Mouse (Mus musculus) stomach, postnatal 0 days (tissue): Measurements from ENCODE around the gene Zfp740. TPM values are rescaled to one million over a fixed set of nuclear protein-coding genes. Genes with fewer than 3 reads are reported as not detected.
A peak's percentile ranks its signal among the peaks of the same experiment; 100 is the strongest.
"Not testable (repeated sequence)": the region's sequence is repeated elsewhere in the genome, so short reads cannot be mapped to it uniquely, and the experiment has no call there.

ENCODE experiments used
- ATAC-seq: fragments of 200-750 bp; cut with Nextera tagmentation; 2 replicates; pipeline ENCODE4 v1.8.0; 2017; ENCODE audit not compliant: low FRiP score, low TSS enrichment
- DNase-seq: peaks from one replicate; pipeline ENCODE4 v3.0.0-alpha.2; 2016; ENCODE audit warnings: low spot score
- H3K27ac ChIP-seq: fragments of 300-500 bp; sonication (generic); replicated peaks from 2 replicates; pipeline ENCODE4 v1.5.1; 2014; ENCODE audit warnings: mild to moderate bottlenecking, control low read depth
- H3K27me3 ChIP-seq: fragments of 300-500 bp; sonication (generic); 2 replicates; pipeline ENCODE4 v1.6.1; 2014; ENCODE audit warnings: low read length; ENCODE audit not compliant: control insufficient read depth, insufficient read depth
- H3K36me3 ChIP-seq: fragments of 300-500 bp; sonication (generic); 2 replicates; pipeline ENCODE4 v1.6.1; 2014; ENCODE audit warnings: low read length, mixed read lengths; ENCODE audit not compliant: control insufficient read depth, insufficient read depth
- H3K4me1 ChIP-seq: fragments of 300-500 bp; sonication (generic); replicated peaks from 2 replicates; pipeline ENCODE4 v1.6.1; 2014; ENCODE audit warnings: antibody characterized with exemption; ENCODE audit not compliant: control insufficient read depth, insufficient read depth
- H3K4me2 ChIP-seq: fragments of 300-500 bp; sonication (generic); replicated peaks from 2 replicates; pipeline ENCODE4 v1.6.1; 2014; ENCODE audit warnings: low read depth, mild to moderate bottlenecking, control low read depth, moderate library complexity
- H3K4me3 ChIP-seq: fragments of 300-500 bp; sonication (generic); 2 replicates; pipeline ENCODE4 v1.5.1; 2014; ENCODE audit warnings: low read depth, low read length, control low read depth
- H3K9ac ChIP-seq: fragments of 300-500 bp; sonication (generic); 2 replicates; pipeline ENCODE4 v1.6.1; 2014; ENCODE audit warnings: mild to moderate bottlenecking, low read length, control low read depth, mixed read lengths
- H3K9me3 ChIP-seq: fragments of 300-500 bp; sonication (generic); 2 replicates; pipeline ENCODE4 v1.6.1; 2016; ENCODE audit warnings: low read length; ENCODE audit not compliant: control insufficient read depth
- CTCF ChIP-seq: IDR thresholded peaks from 2 replicates; pipeline ENCODE4 v1.5.1; 2016; ENCODE audit warnings: antibody characterized with exemption, low read depth, mild to moderate bottlenecking, moderate library complexity
- EP300 ChIP-seq: optimal IDR thresholded peaks from 2 replicates; pipeline ENCODE3; 2016; ENCODE audit warnings: antibody characterized with exemption
- WGBS: fragments of 180-500 bp; shearing (Covaris S2); extraction: QIAGEN DNeasy Blood & Tissue Kit; methylation state at CpG from one replicate; pipeline ENCODE4 v1.1.7; 2014; 5-methylcytosine and 5-hydroxymethylcytosine counted together
- polyA plus RNA-seq: library from polyadenylated mRNA; unstranded; fragments of >200 nt; fragmentation: Nextera tagmentation; extraction: Ambion mirVana; gene quantifications from 2 replicates; pipeline ENCODE4 v1.2.1, GENCODE M21; 2015

Gene Zfp740
- polyA plus RNA-seq, 1 experiment from 2014 or later = 20.2 TPM

DNA sequence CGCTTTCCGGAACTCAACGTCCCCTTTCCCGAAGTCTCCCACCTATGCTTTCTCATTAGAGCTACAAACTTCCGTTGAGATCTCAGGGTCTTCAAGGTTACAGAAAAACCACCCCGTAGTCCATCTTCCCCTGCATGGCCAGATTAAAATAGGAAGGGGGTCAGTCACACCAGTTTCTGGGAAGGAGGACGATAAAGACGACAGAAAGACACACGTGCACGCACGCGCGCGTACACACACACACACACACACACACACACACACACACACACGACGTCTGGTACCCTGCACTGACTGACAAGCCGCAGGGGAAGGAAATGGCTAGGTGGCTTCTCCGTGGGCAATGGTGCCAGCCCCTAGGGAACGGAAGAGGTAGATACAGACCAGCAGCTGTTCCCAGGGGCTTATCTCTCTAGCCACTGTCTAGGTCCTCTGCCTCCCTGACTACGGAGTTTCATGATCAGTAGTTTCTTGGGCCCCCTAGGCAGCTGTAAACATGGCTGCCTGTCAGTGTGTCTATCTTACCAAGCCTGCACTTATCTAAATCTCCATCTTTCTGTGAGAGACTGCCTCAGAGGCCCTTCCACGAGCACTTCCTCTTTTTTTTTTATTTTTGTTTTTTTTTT, 22.1 kb downstream of the Zfp740 start:
- Histone ChIP-seq H3K4me1 (no peaks in the 10 kb centered on the region), H3K36me3 (no peaks in the 10 kb centered on the region), H3K4me3 (peak overlapping the region; percentile 40), H3K4me2 (peak overlapping the region; percentile 79), H3K9ac (peak overlapping the region; percentile 54), H3K9me3 (no peaks in the 10 kb centered on the region), H3K27me3 (no peaks in the 10 kb centered on the region), H3K27ac (no peak overlapping the region)
- DNase-seq (no peak), ATAC-seq (no peak)
- 15% methylated on average over 20 of the region's 21 CpGs for WGBS
- TF ChIP-seq EP300 = no peak
- TF ChIP-seq CTCF = no peak

- not testable (repeated sequence) for H3K4me3 ChIP-seq, H3K9me3 ChIP-seq, ATAC-seq, H3K9ac ChIP-seq, H3K27me3 ChIP-seq, DNase-seq, H3K4me1 ChIP-seq, H3K4me2 ChIP-seq, H3K36me3 ChIP-seq, H3K27ac ChIP-seq
- WGBS = 75% methylated on average over 6 of the region's 6 CpGs
Measured at GRCm38 (mm10) chr15:102225619-102226018, 22.6 kb downstream of the Zfp740 start.

DNA sequence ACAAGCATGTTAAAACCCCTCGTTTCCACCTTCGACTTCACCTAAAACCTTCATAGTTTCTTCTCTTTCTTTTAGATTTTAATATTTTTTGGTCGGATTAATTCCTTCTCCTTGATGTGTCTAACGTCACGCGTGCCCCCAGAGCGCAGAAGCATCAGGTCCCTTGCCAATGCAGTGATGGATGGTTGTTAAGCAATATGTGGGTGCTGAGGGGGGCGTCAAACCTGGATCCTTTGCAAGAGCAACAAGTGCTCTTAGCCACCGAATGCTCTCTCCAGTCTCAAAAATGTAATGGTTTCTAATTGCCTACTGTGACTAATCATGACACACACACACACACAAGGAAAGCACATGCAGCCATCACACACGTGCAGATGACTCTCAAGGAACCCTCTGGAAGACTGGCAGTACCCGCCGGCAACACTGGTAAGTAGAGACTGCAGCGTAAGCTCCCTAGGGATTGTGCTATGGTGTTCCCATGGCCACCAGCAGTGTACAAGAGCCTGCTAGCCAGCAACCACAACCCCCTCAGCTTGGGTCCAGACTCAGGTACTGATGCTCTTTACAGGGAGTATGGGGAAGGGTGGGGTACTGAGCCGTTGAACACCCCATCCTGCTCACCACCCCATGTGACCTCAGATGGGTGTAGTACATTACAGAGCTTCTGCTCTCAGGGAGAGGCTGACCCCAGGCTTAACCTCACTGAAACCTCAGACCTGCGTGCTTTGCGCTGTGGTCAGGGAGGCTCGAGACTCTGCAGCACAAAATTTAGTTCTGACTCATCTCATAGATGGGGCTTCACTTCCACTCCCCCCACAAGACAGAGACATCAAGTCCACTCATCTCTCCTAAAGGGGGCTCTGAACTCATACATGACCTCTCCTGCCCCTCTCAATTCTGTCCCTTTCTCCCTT, 27.6 kb downstream of the Zfp740 start:
- Histone ChIP-seq H3K27ac (no peak overlapping the region), H3K4me2 (no peak overlapping the region), H3K4me1 (no peaks in the 10 kb centered on the region), H3K9me3 (no peaks in the 10 kb centered on the region), H3K4me3 (no peak overlapping the region), H3K27me3 (no peaks in the 10 kb centered on the region), H3K36me3 (no peaks in the 10 kb centered on the region; the same call in 1 of the 2 replicates), H3K9ac (no peak overlapping the region)
- ATAC-seq (no peak), DNase-seq (no peak)
- no peak for TF ChIP-seq EP300
- no peak for TF ChIP-seq CTCF
- WGBS = 75% methylated on average over 17 of the region's 17 CpGs

GRCm38 (mm10) chr15:102231748-102232147, 28.7 kb downstream of the Zfp740 start, which contains the start of gene Itgb7:
Gene Itgb7, minus strand, starts transcription at chr15:102231944.
- ATAC-seq (no peak), DNase-seq (peak; percentile 39)
- no peaks in the 10 kb centered on the region; the same call in 1 of the 2 replicates for H3K36me3 ChIP-seq
- TF ChIP-seq CTCF (no peak), EP300 (no peak)
- 32% methylated on average over 6 of the region's 6 CpGs for WGBS
- no peaks in the 10 kb centered on the region for H3K27me3 ChIP-seq
- 0 out of 2 replicates have a peak within 1 kb of the TSS, but pooled peaks have one; percentile 13 for H3K27ac ChIP-seq
- H3K4me1 ChIP-seq = no peaks in the 10 kb centered on the region
- H3K9me3 ChIP-seq = no peaks in the 10 kb centered on the region
- no peak within 1 kb of the TSS for H3K9ac ChIP-seq
- no peak within 1 kb of the TSS for H3K4me2 ChIP-seq
- no peak within 1 kb of the TSS for H3K4me3 ChIP-seq

- H3K27me3 ChIP-seq = no peaks in the 10 kb centered on the region
- DNase-seq = no peak
- H3K9ac ChIP-seq = no peak overlapping the region
- no peak overlapping the region for H3K4me2 ChIP-seq
- H3K4me1 ChIP-seq = no peaks in the 10 kb centered on the region
- peaks cover 3% of the 10 kb centered on the region; the same call in 1 of the 2 replicates for H3K36me3 ChIP-seq
- no peaks in the 10 kb centered on the region for H3K9me3 ChIP-seq
- TF ChIP-seq EP300 = no peak
- no peak for TF ChIP-seq CTCF
- ATAC-seq = no peak
- H3K27ac ChIP-seq = no peak overlapping the region
- H3K4me3 ChIP-seq = no peak overlapping the region
- WGBS = 74% methylated on average over 7 of the region's 7 CpGs
Measured at GRCm38 (mm10) chr15:102232764-102233163, 29.7 kb downstream of the Zfp740 start.

DNA sequence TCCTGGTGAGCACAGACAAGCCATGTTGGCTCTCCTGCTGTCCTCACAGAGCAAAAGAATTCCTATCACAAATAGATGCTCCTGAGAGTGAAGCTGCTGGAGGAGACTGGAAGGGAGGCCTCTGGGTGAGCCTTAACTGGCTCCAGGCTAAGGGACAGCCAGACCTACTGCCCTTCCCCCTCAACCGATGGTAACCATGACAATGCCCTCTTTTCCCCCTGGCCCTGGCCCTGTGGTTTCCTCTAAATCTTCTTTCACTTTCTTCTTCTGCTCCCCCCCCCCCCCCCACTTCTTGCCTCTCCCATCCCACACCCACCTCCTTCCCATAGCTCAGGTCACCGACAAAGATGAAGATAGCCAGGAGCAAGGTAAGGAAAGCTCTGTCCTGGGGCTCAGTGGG, 30.8 kb downstream of the Zfp740 start:
- Histone ChIP-seq H3K27me3 (no peaks in the 10 kb centered on the region), H3K27ac (no peak overlapping the region), H3K4me2 (no peak overlapping the region), H3K9me3 (no peaks in the 10 kb centered on the region), H3K36me3 (peaks cover 5% of the 10 kb centered on the region; the same call in 1 of the 2 replicates), H3K9ac (no peak overlapping the region; the same call in 1 of the 2 replicates), H3K4me3 (no peak overlapping the region), H3K4me1 (no peaks in the 10 kb centered on the region)
- no peak for DNase-seq
- ATAC-seq = no peak
- no peak for TF ChIP-seq CTCF
- TF ChIP-seq EP300 = no peak
- WGBS = 15% methylated on average over 2 of the region's 2 CpGs
